Mouse (Mus musculus): ENCODE measurements around the gene Acot13. TPM values are rescaled to one million over a fixed set of nuclear protein-coding genes. Genes with fewer than 3 reads are reported as not detected.

Acot13 gene
- polyA plus RNA-seq, 1 experiment from 2014 or later: 56.5 TPM

- peaks cover 11% of the 10 kb centered on the region for H3K36me3 ChIP-seq
These were observed 8.5 kb downstream of the Acot13 start for GRCm38 (mm10) chr13:24822663-24823343.

DNA sequence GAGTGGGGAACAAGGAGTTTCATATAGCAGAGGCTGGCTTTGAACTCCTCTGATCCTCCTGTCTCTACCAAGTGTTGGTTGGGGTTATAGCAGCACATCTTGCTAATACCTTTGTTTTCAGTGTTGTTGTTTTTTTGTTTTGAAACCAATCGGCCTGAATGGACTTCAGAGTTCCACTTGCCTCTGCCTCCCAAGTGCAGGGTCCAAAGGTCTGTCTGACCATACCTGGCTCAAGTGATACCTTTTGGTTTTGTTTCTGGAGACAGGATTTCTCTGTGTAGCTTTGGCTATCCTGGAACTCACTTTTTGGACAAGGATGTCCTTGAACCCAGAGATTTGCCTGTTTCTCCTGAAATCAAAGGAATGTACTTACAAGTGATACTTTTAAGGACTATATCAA lies 11.4 kb downstream of the Acot13 start:
- peaks cover 32% of the 10 kb centered on the region for H3K36me3 ChIP-seq
- no peak overlapping the region for H3K4me3 ChIP-seq
- DNase-seq (ENCODE audit: low spot score): no peak
- 90% methylated on average over 1 of the region's 1 CpGs for WGBS
- no peaks in the 10 kb centered on the region for H3K27me3 ChIP-seq (ENCODE audit: insufficient read depth, poor library complexity, severe bottlenecking)
- H3K27ac ChIP-seq: no peak overlapping the region
- no peaks in the 10 kb centered on the region for H3K9me3 ChIP-seq
- no peaks in the 10 kb centered on the region; the same call in 1 of the 2 replicates for H3K4me1 ChIP-seq (replicated peaks)

More at GRCm38 (mm10) chr13:24822663-24823343, 8.5 kb downstream of the Acot13 start:
- 88% methylated on average over 16 of the region's 16 CpGs for WGBS
- no peaks in the 10 kb centered on the region for H3K27me3 ChIP-seq (ENCODE audit: insufficient read depth, poor library complexity, severe bottlenecking)
- H3K4me1 ChIP-seq (replicated peaks): no peaks in the 10 kb centered on the region
- DNase-seq (ENCODE audit: low spot score): no peak
- no peaks in the 10 kb centered on the region for H3K9me3 ChIP-seq
- H3K27ac ChIP-seq: no peak overlapping the region
- no peak overlapping the region for H3K4me3 ChIP-seq

GRCm38 (mm10) chr13:24816125-24817092 lies 14.9 kb downstream of the Acot13 start:
- H3K4me1 ChIP-seq (replicated peaks): no peaks in the 10 kb centered on the region; the same call in 1 of the 2 replicates
- H3K4me3 ChIP-seq: no peak overlapping the region
- WGBS: 72% methylated on average over 4 of the region's 4 CpGs
- H3K27me3 ChIP-seq (ENCODE audit: insufficient read depth, poor library complexity, severe bottlenecking): no peaks in the 10 kb centered on the region
- H3K9me3 ChIP-seq: no peaks in the 10 kb centered on the region
- no peak overlapping the region for H3K27ac ChIP-seq
- peak; percentile 21 for DNase-seq (ENCODE audit: low spot score)
- peaks cover 66% of the 10 kb centered on the region for H3K36me3 ChIP-seq

GRCm38 (mm10) chr13:24814616-24815015 lies 16.7 kb downstream of the Acot13 start:
- DNase-seq (ENCODE audit: low spot score): no peak
- no peaks in the 10 kb centered on the region for H3K9me3 ChIP-seq
- H3K4me3 ChIP-seq: no peak overlapping the region
- WGBS: 79% methylated on average over 1 of the region's 1 CpGs
- H3K27ac ChIP-seq: no peak overlapping the region
- no peaks in the 10 kb centered on the region; the same call in 1 of the 2 replicates for H3K4me1 ChIP-seq (replicated peaks)
- no peaks in the 10 kb centered on the region for H3K27me3 ChIP-seq (ENCODE audit: insufficient read depth, poor library complexity, severe bottlenecking)
- peaks cover 84% of the 10 kb centered on the region for H3K36me3 ChIP-seq

DNA sequence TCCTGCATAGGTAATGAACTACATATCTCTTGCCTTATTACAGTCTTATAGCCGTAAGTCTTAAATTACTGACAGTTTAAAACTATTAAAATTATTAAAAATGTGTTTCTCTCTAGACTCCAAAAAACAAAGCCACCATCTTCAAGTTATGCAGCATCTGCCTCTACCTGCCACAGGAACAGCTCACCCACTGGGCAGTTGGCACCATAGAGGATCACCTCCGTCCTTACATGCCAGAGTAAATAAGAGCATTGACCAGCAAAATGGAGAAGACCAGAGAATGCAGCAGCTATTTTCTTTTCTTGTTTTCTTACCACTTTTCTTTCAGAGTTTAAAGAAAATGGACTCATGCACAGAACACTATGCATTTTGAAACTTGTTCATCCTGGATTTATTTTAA lies 18.8 kb downstream of the Acot13 start:
- Histone ChIP-seq H3K36me3 (peaks cover 94% of the 10 kb centered on the region), H3K4me1 (replicated peaks) (no peaks in the 10 kb centered on the region; the same call in 1 of the 2 replicates), H3K27me3 (ENCODE audit: insufficient read depth, poor library complexity, severe bottlenecking) (no peaks in the 10 kb centered on the region), H3K4me3 (no peak overlapping the region), H3K27ac (no peak overlapping the region), H3K9me3 (no peaks in the 10 kb centered on the region)
- DNase-seq (ENCODE audit: low spot score): no peak
- WGBS: 97% methylated on average over 2 of the region's 2 CpGs

- Histone ChIP-seq H3K36me3 (peaks cover 65% of the 10 kb centered on the region), H3K4me1 (replicated peaks) (peaks cover 26% of the 10 kb centered on the region), H3K27ac (no peak overlapping the region)
These were observed 25.3 kb downstream of the Acot13 start for GRCm38 (mm10) chr13:24806079-24806478.

DNA sequence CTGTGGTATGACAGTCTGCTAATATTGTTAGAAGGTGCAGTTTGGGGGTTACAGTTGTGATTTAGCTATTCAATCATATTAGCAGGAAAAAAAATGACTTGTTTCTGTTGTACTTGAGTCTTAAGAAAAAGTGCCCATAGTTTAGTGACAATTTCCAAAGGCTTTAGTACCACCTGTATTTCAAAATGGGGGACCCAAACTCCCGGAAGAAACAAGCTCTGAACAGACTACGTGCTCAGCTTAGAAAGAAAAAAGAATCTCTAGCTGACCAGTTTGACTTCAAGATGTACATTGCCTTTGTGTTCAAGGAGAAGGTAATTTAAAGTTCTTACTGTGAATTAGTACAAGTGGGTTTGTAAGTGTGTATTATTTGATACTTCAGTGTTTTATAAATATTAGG lies 28.1 kb downstream of the Acot13 start:
- Histone ChIP-seq H3K36me3 (peaks cover 36% of the 10 kb centered on the region), H3K27ac (no peak overlapping the region), H3K4me1 (replicated peaks) (peaks cover 33% of the 10 kb centered on the region), H3K4me3 (peak overlapping the region; percentile 97), H3K9me3 (no peaks in the 10 kb centered on the region), H3K27me3 (ENCODE audit: insufficient read depth, poor library complexity, severe bottlenecking) (no peaks in the 10 kb centered on the region)
- 44% methylated on average over 2 of the region's 2 CpGs for WGBS
- no peak for DNase-seq (ENCODE audit: low spot score)

More at GRCm38 (mm10) chr13:24806079-24806478, 25.3 kb downstream of the Acot13 start:
- DNase-seq (ENCODE audit: low spot score): no peak
- H3K9me3 ChIP-seq: no peaks in the 10 kb centered on the region
- H3K27me3 ChIP-seq (ENCODE audit: insufficient read depth, poor library complexity, severe bottlenecking): no peaks in the 10 kb centered on the region
- no peak overlapping the region for H3K4me3 ChIP-seq

DNA sequence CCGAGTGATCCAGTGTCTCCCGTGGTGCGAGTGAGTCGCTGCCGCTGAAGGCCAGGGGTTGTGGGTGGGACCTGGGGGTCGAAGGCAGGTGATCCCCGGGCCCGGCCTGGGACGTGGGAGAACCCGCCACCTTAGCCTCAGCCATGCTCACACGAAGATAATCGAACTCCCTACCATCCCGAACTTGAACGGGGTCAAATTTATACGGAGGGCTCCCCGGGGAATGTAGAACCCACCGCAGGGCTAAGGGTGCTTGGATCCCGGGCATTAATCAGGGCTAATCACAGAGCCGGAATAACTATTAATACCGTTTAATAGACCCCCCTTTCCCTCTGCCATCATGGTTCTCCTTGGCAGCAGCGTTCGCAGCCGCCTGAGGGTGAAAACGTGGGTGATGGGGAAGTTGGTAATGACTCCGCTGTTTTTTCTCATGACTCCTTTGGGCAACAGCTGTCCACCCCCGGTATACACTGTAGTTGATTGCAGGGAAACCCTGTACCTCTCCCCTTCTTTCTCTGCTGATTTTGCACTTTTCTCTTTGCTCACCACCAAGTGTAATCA lies 29.1 kb downstream of the Acot13 start:
- Histone ChIP-seq H3K4me3 (peak overlapping the region; percentile 97), H3K27me3 (ENCODE audit: insufficient read depth, poor library complexity, severe bottlenecking) (no peaks in the 10 kb centered on the region), H3K36me3 (peaks cover 26% of the 10 kb centered on the region), H3K4me1 (replicated peaks) (peaks cover 33% of the 10 kb centered on the region), H3K27ac (peak overlapping the region; percentile 99), H3K9me3 (no peaks in the 10 kb centered on the region)
- WGBS: under 1% methylated on average over 26 of the region's 26 CpGs
- DNase-seq (ENCODE audit: low spot score): peak; percentile 24

GRCm38 (mm10) chr13:24801308-24801921 lies 29.9 kb downstream of the Acot13 start, which contains the start of gene BC005537:
TSS of gene BC005537 (plus strand) at chr13:24801657.
- DNase-seq (ENCODE audit: low spot score): no peak
- peak within 1 kb of the TSS; percentile 97 for H3K4me3 ChIP-seq
- WGBS: under 1% methylated on average over 74 of the region's 74 CpGs
- no peaks in the 10 kb centered on the region for H3K27me3 ChIP-seq (ENCODE audit: insufficient read depth, poor library complexity, severe bottlenecking)
- H3K36me3 ChIP-seq: peaks cover 19% of the 10 kb centered on the region
- peak within 1 kb of the TSS; percentile 99 for H3K27ac ChIP-seq
- H3K4me1 ChIP-seq (replicated peaks): peaks cover 33% of the 10 kb centered on the region
- H3K9me3 ChIP-seq: no peaks in the 10 kb centered on the region

- no peaks in the 10 kb centered on the region for H3K9me3 ChIP-seq
- DNase-seq (ENCODE audit: low spot score): peak; percentile 98
- peaks cover 12% of the 10 kb centered on the region for H3K36me3 ChIP-seq
- WGBS: under 1% methylated on average over 42 of the region's 42 CpGs
- peak overlapping the region; percentile 99 for H3K27ac ChIP-seq
- H3K4me1 ChIP-seq (replicated peaks): peaks cover 33% of the 10 kb centered on the region
- peak overlapping the region; percentile 97 for H3K4me3 ChIP-seq
- no peaks in the 10 kb centered on the region for H3K27me3 ChIP-seq (ENCODE audit: insufficient read depth, poor library complexity, severe bottlenecking)
These were observed 30.5 kb downstream of the Acot13 start for GRCm38 (mm10) chr13:24800674-24801307.

GRCm38 (mm10) chr13:24799925-24800673 lies 31.2 kb downstream of the Acot13 start:
- Histone ChIP-seq H3K4me3 (peak overlapping the region; percentile 97), H3K27ac (peak overlapping the region; percentile 99), H3K9me3 (no peaks in the 10 kb centered on the region), H3K4me1 (replicated peaks) (peaks cover 33% of the 10 kb centered on the region), H3K36me3 (peaks cover 5% of the 10 kb centered on the region), H3K27me3 (ENCODE audit: insufficient read depth, poor library complexity, severe bottlenecking) (no peaks in the 10 kb centered on the region)
- peak; percentile 54 for DNase-seq (ENCODE audit: low spot score)
- under 1% methylated on average over 31 of the region's 31 CpGs for WGBS
